Mouse (Mus musculus) kidney, adult 2 months (tissue): Measurements from ENCODE around the gene Thap3.

Experiments
- CTCF ChIP-seq: fragments of 200-500 bp; conservative IDR thresholded peaks from 2 replicates; pipeline ENCODE4 v1.5.1; 2011; ENCODE audit warnings: low read depth, mild to moderate bottlenecking, control low read depth, low read length, moderate library complexity, mixed read lengths; ENCODE audit not compliant: insufficient read depth, insufficient read length
- POLR2A ChIP-seq: fragments of 200-500 bp; IDR thresholded peaks from one replicate; pipeline ENCODE4 v1.6.1; 2011; ENCODE audit warnings: low read depth, low read length, control low read depth

- TF ChIP-seq CTCF (no peak), POLR2A (no peak)
Observed at GRCm38 (mm10) chr4:152010091-152010706, 21.4 kb upstream of the Thap3 start.
